7 mouse cellular contexts compared by ENCODE assay signal in genomic region chr11:5062326-5062725, GRCm38 (mm10). TPM values are rescaled to one million over a fixed set of nuclear protein-coding genes. Genes with fewer than 3 reads are reported as not detected.
DNase-seq lines count a peak whose midpoint lies in the region; ATAC-seq and TF ChIP-seq lines count a peak whose summit lies in the region.

No protein-coding gene starts in this region.

- peaks cover 63% of the 10 kb centered on the region for H3K36me3 ChIP-seq in megakaryocyte, embryonic 14.5 days (replicated peaks; ENCODE audit: low read length)
- peaks cover 8% of the 10 kb centered on the region; the same call in 1 of the 2 replicates for H3K36me3 ChIP-seq in forebrain, postnatal 0 days (ENCODE audit: insufficient read depth)
- H3K36me3 ChIP-seq in liver, embryonic 14.5 days (replicated peaks; ENCODE audit: control insufficient read depth, insufficient read depth, low read depth): no peaks in the 10 kb centered on the region

- H3K27me3 ChIP-seq in megakaryocyte, embryonic 14.5 days (replicated peaks): peaks cover 33% of the 10 kb centered on the region
- peaks cover 44% of the 10 kb centered on the region for H3K27me3 ChIP-seq in forebrain, postnatal 0 days (ENCODE audit: insufficient read depth, low read length)
- peaks cover 72% of the 10 kb centered on the region for H3K27me3 ChIP-seq in liver, embryonic 14.5 days (ENCODE audit: control insufficient read depth, insufficient read depth, low read length)

- peak overlapping the region; percentile 95 for H3K4me3 ChIP-seq in megakaryocyte, embryonic 14.5 days (replicated peaks)
- peak overlapping the region; percentile 30 for H3K4me3 ChIP-seq in forebrain, postnatal 0 days (ENCODE audit: low read depth, low read length)
- peak overlapping the region in 1 of 2 experiments; percentile 22; a peak in 1 of 4 replicates for H3K4me3 ChIP-seq in liver, embryonic 14.5 days (ENCODE audit: insufficient read depth in 1 of 2, low read depth in 2 of 2, low read length in 2 of 2)

- no peak for DNase-seq in forebrain, postnatal 0 days
- DNase-seq in liver, embryonic 14.5 days (ENCODE audit: low read depth in 3 of 3, low spot score in 3 of 3): no peak
- DNase-seq in yolk sac, embryonic 10.5 days (ENCODE audit: low spot score): peak; percentile 70
- DNase-seq in spleen, adult 18-20 months: no peak
- no peak for DNase-seq in natural killer cell, adult 2 months (ENCODE audit: low spot score in 2 of 2)

- no peak for TF ChIP-seq EP300 in liver, embryonic 14.5 days (IDR thresholded peaks at IDR 0.05; ENCODE audit: low read depth)

- peaks cover 94% of the 10 kb centered on the region for H3K4me1 ChIP-seq in megakaryocyte, embryonic 14.5 days
- H3K4me1 ChIP-seq in forebrain, postnatal 0 days (ENCODE audit: insufficient read depth): peaks cover 23% of the 10 kb centered on the region
- peaks cover 5 to 6% of the 10 kb centered on the region in 2 experiments; a peak in 2 of 4 replicates for H3K4me1 ChIP-seq in liver, embryonic 14.5 days (replicated peaks; ENCODE audit: control insufficient read depth in 2 of 2, insufficient read depth in 2 of 2, low read length in 1 of 2)

- H3K27ac ChIP-seq in forebrain, postnatal 0 days (ENCODE audit: low read depth, low read length): no peak overlapping the region
- no peak overlapping the region for H3K27ac ChIP-seq in liver, embryonic 14.5 days

- WGBS in forebrain, postnatal 0 days: 25% methylated on average over 13 of the region's 13 CpGs
- WGBS in liver, embryonic 14.5 days (ENCODE audit: insufficient replicate concordance): 28% methylated on average over 13 of the region's 13 CpGs

- ATAC-seq in megakaryocyte, adult 5-6 weeks (ENCODE audit: poor library complexity, severe bottlenecking): no peak
- no peak for ATAC-seq in forebrain, postnatal 0 days
- no peak for ATAC-seq in liver, embryonic 14.5 days (ENCODE audit: insufficient read depth)

- peak overlapping the region; percentile 18; the same call in 1 of the 2 replicates for H3K9ac ChIP-seq in forebrain, postnatal 0 days
- H3K9ac ChIP-seq in liver, embryonic 14.5 days (replicated peaks): no peak overlapping the region

- H3K4me2 ChIP-seq in forebrain, postnatal 0 days (ENCODE audit: low read depth): peak overlapping the region; percentile 62
- peak overlapping the region; percentile 51 for H3K4me2 ChIP-seq in liver, embryonic 14.5 days (ENCODE audit: low read depth)

- TF ChIP-seq CTCF in forebrain, postnatal 0 days (IDR thresholded peaks at IDR 0.05; ENCODE audit: low read depth): no peak
- no peak for TF ChIP-seq CTCF in liver, embryonic 14.5 days (IDR thresholded peaks at IDR 0.05; ENCODE audit: low read depth)

- H3K9me3 ChIP-seq in megakaryocyte, embryonic 14.5 days: peaks cover 51% of the 10 kb centered on the region
- H3K9me3 ChIP-seq in forebrain, postnatal 0 days (ENCODE audit: low read length): no peaks in the 10 kb centered on the region
- H3K9me3 ChIP-seq in liver, embryonic 14.5 days (ENCODE audit: control insufficient read depth, low read length): no peaks in the 10 kb centered on the region

RNA-seq across cellular contexts. Expression of gene Gas2l1, which starts 2.8 kb away (rescaled TPM):
- 1,288 and 2,398 TPM in 2 replicates for polyA plus RNA-seq in megakaryocyte, embryonic 14.5 days (2012; ENCODE audit: insufficient read depth, low replicate concordance)
- total RNA-seq in megakaryocyte, adult 5-6 weeks (2015): 1.5 and 2.4 TPM in 2 replicates
- 0.89 and 1.1 TPM in 2 replicates for total RNA-seq in megakaryocyte, adult 5-6 weeks (2017)
- 25.9 and 30.7 TPM in 2 replicates for total RNA-seq in forebrain, postnatal 0 days (2014; rRNA removed)
- 18.7 and 23.3 TPM in 2 replicates for polyA plus RNA-seq in forebrain, postnatal 0 days (2015; fragmentation: Nextera tagmentation; extraction: Ambion mirVana)
- 10.9 and 11.3 TPM in 2 replicates for polyA plus RNA-seq in liver, embryonic 14.5 days (2012; rRNA removed)
- 12.1 and 17.1 TPM in 2 replicates for polyA plus RNA-seq in liver, embryonic 14.5 days (2014; fragmentation: Nextera tagmentation; extraction: Ambion mirVana)

RNA-seq across cellular contexts. Expression of gene Rasl10a, which starts 4.4 kb away (rescaled TPM):
- polyA plus RNA-seq in megakaryocyte, embryonic 14.5 days (2012; ENCODE audit: insufficient read depth, low replicate concordance): 12.0 and 22.3 TPM in 2 replicates
- total RNA-seq in megakaryocyte, adult 5-6 weeks (2015): not detected in 2 replicates
- total RNA-seq in megakaryocyte, adult 5-6 weeks (2017): not detected in 2 replicates
- total RNA-seq in forebrain, postnatal 0 days (2014; rRNA removed): 2.3 and 6.8 TPM in 2 replicates
- 4.5 and 5.3 TPM in 2 replicates for polyA plus RNA-seq in forebrain, postnatal 0 days (2015; fragmentation: Nextera tagmentation; extraction: Ambion mirVana)
- polyA plus RNA-seq in liver, embryonic 14.5 days (2012; rRNA removed): 0.21 and 0.32 TPM in 2 replicates
- 0.34 and 0.38 TPM in 2 replicates for polyA plus RNA-seq in liver, embryonic 14.5 days (2014; fragmentation: Nextera tagmentation; extraction: Ambion mirVana)

RNA-seq across cellular contexts. Expression of gene Rhbdd3, which starts 36.4 kb away (rescaled TPM):
- 28.8 and 47.9 TPM in 2 replicates for polyA plus RNA-seq in megakaryocyte, embryonic 14.5 days (2012; ENCODE audit: insufficient read depth, low replicate concordance)
- total RNA-seq in megakaryocyte, adult 5-6 weeks (2015): 2.6 and 6.0 TPM in 2 replicates
- total RNA-seq in megakaryocyte, adult 5-6 weeks (2017): 11.5 and 14.5 TPM in 2 replicates
- 31.0 and 34.5 TPM in 2 replicates for total RNA-seq in forebrain, postnatal 0 days (2014; rRNA removed)
- 33.3 and 36.6 TPM in 2 replicates for polyA plus RNA-seq in forebrain, postnatal 0 days (2015; fragmentation: Nextera tagmentation; extraction: Ambion mirVana)
- polyA plus RNA-seq in liver, embryonic 14.5 days (2012; rRNA removed): 11.0 and 15.0 TPM in 2 replicates
- polyA plus RNA-seq in liver, embryonic 14.5 days (2014; fragmentation: Nextera tagmentation; extraction: Ambion mirVana): 11.1 and 11.8 TPM in 2 replicates

RNA-seq across cellular contexts. Expression of gene Ewsr1, which starts 36.7 kb away (rescaled TPM):
- 186 and 838 TPM in 2 replicates for polyA plus RNA-seq in megakaryocyte, embryonic 14.5 days (2012; ENCODE audit: insufficient read depth, low replicate concordance)
- 129 and 153 TPM in 2 replicates for total RNA-seq in megakaryocyte, adult 5-6 weeks (2015)
- total RNA-seq in megakaryocyte, adult 5-6 weeks (2017): 326 and 348 TPM in 2 replicates
- 271 and 355 TPM in 2 replicates for total RNA-seq in forebrain, postnatal 0 days (2014; rRNA removed)
- polyA plus RNA-seq in forebrain, postnatal 0 days (2015; fragmentation: Nextera tagmentation; extraction: Ambion mirVana): 362 and 390 TPM in 2 replicates
- polyA plus RNA-seq in liver, embryonic 14.5 days (2012; rRNA removed): 185 and 220 TPM in 2 replicates
- 113 and 132 TPM in 2 replicates for polyA plus RNA-seq in liver, embryonic 14.5 days (2014; fragmentation: Nextera tagmentation; extraction: Ambion mirVana)

Comparison
In these comparisons a context has a peak if more than half of its experiments do, and no peak if none do; other contexts are left out.
1. RNA of gene Gas2l1, which starts 2.8 kb away (polyA plus RNA-seq): 1,288 to 2,398 TPM in megakaryocyte, embryonic 14.5 days; 18.7 to 23.3 TPM in forebrain, postnatal 0 days and 10.9 to 17.1 TPM in liver, embryonic 14.5 days; every median in the first group is over 10 times any median in the second.